Mouse (Mus musculus) intestine, embryonic 14.5 days (tissue): ENCODE measurements around the gene Pramel1. TPM values are rescaled to one million over a fixed set of nuclear protein-coding genes. Genes with fewer than 3 reads are reported as not detected.
"Not testable (repeated sequence)": the region's sequence is repeated elsewhere in the genome, so short reads cannot be mapped to it uniquely, and the experiment has no call there.

ENCODE experiments used
- ATAC-seq: fragments of 200-750 bp; cut with Nextera tagmentation; replicated peaks from 2 replicates; pipeline ENCODE4 v1.8.0; 2017; ENCODE audit warnings: low read depth, moderate number of reproducible peaks, moderate TSS enrichment, moderate library complexity; ENCODE audit not compliant: low FRiP score, low TSS enrichment
- DNase-seq: peaks from one replicate; pipeline ENCODE4 v3.0.0-alpha.2; 2018; ENCODE audit warnings: low spot score
- H3K27ac ChIP-seq: fragments of 300-500 bp; sonication (generic); 2 replicates; pipeline ENCODE4 v1.5.1; 2014; ENCODE audit warnings: low read depth, mild to moderate bottlenecking, control low read depth
- H3K27me3 ChIP-seq: fragments of 300-500 bp; sonication (generic); replicated peaks from 2 replicates; pipeline ENCODE4 v1.6.1; 2014; ENCODE audit warnings: low read length, control low read depth; ENCODE audit not compliant: control insufficient read depth, insufficient read depth
- H3K36me3 ChIP-seq: fragments of 300-500 bp; sonication (generic); 2 replicates; pipeline ENCODE4 v1.6.1; 2014; ENCODE audit warnings: low read length, control low read depth; ENCODE audit not compliant: control insufficient read depth, insufficient read depth
- H3K4me1 ChIP-seq: fragments of 300-500 bp; sonication (generic); replicated peaks from 2 replicates; pipeline ENCODE4 v1.6.1; 2014; ENCODE audit warnings: low read length, control low read depth, mixed read lengths; ENCODE audit not compliant: control insufficient read depth, insufficient read depth
- H3K4me2 ChIP-seq: fragments of 300-500 bp; sonication (generic); 2 replicates; pipeline ENCODE4 v1.6.1; 2014; ENCODE audit warnings: low read length
- H3K4me3 ChIP-seq: fragments of 300-500 bp; sonication (generic); 2 replicates; pipeline ENCODE4 v1.5.1; 2014; ENCODE audit warnings: low read depth, low read length, control low read depth, mixed read lengths
- H3K9ac ChIP-seq: fragments of 300-500 bp; sonication (generic); 2 replicates; pipeline ENCODE4 v1.6.1; 2014; ENCODE audit warnings: mild to moderate bottlenecking, low read length
- H3K9me3 ChIP-seq: fragments of 300-500 bp; sonication (generic); 2 replicates; pipeline ENCODE4 v1.6.1; 2016; ENCODE audit warnings: low read length, control low read depth; ENCODE audit not compliant: control insufficient read depth
- WGBS: fragments of 180-500 bp; shearing (Covaris S2); extraction: QIAGEN DNeasy Blood & Tissue Kit; methylation state at CpG from one replicate; pipeline ENCODE4 v1.1.7; 2014; 5-methylcytosine and 5-hydroxymethylcytosine counted together
- polyA plus RNA-seq: library from polyadenylated mRNA; unstranded; fragments of >200 nt; fragmentation: Nextera tagmentation; extraction: Ambion mirVana; gene quantifications from 2 replicates; pipeline ENCODE4 v1.2.1, GENCODE M21; 2014

Gene Pramel1
- polyA plus RNA-seq, 1 experiment from 2014 or later = not detected

DNA sequence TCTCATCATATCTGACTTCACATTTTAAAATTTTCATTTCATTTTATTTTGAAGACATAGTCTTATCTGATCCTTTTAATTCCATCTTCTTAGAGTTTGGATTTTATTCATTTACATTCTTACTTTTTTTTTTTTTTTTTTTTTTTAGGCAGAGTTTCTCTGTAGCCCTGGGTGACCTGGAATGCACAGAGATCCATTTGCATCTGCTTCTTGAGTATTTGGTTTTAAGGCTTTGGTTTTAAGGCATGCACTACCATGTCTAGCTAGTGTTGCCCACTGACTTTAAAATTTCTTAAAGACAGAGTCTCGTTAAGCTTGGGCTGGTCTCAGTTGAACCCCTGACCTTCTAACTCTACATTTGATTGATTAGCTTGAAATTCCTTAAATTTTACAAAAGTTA lies 19.4 kb downstream of the Pramel1 start:
- 98% methylated on average over 1 of the region's 1 CpGs for WGBS
- Histone ChIP-seq H3K4me1 (no peaks in the 10 kb centered on the region), H3K4me2 (peak overlapping the region; percentile 65; the same call in 1 of the 2 replicates), H3K27me3 (no peaks in the 10 kb centered on the region), H3K36me3 (peaks cover 42% of the 10 kb centered on the region), H3K9ac (no peak overlapping the region), H3K9me3 (peaks cover 7% of the 10 kb centered on the region), H3K4me3 (peak overlapping the region; percentile 67; the same call in 1 of the 2 replicates), H3K27ac (no peak overlapping the region)
- ATAC-seq (no peak), DNase-seq (no peak)

DNA sequence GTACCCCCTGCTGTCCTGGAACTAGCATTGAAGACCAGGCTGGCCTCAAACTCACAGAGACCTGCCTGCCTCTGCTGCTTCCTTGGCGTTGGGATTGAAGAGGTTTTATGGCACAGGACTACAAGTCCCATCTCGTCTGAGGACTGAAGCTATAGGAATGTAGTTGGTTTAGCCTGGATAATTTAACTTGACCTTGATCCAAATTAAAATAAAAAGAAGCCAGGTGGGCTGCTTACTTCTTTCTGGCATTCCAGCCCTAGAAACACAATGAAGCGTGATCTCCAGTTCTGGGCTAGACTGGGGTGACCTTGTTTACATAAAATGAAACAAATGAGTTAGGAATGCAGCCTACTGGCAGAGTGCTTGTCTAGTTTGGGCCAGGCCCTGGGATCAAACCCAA lies 19.9 kb downstream of the Pramel1 start:
- H3K36me3 ChIP-seq = peaks cover 47% of the 10 kb centered on the region
- DNase-seq (no peak), ATAC-seq (no peak)
- no peaks in the 10 kb centered on the region for H3K4me1 ChIP-seq
- peaks cover 7% of the 10 kb centered on the region for H3K9me3 ChIP-seq
- H3K4me3 ChIP-seq = no peak overlapping the region
- H3K27me3 ChIP-seq = no peaks in the 10 kb centered on the region
- H3K4me2 ChIP-seq = no peak overlapping the region
- no peak overlapping the region for H3K9ac ChIP-seq
- 96% methylated on average over 3 of the region's 3 CpGs for WGBS
- no peak overlapping the region for H3K27ac ChIP-seq

GRCm38 (mm10) chr4:143426770-143427169 lies 32.5 kb downstream of the Pramel1 start:
- H3K36me3 ChIP-seq, H3K9me3 ChIP-seq, H3K4me3 ChIP-seq, H3K9ac ChIP-seq, H3K4me1 ChIP-seq, H3K27me3 ChIP-seq, H3K4me2 ChIP-seq, DNase-seq, H3K27ac ChIP-seq, ATAC-seq: not testable (repeated sequence)
- 65% methylated on average over 5 of the region's 5 CpGs for WGBS

Other genes with a start within 250 kb of the Pramel1 start
- 12.4 and 12.5 TPM in 2 replicates for gene Prdm2, start 181.4 kb upstream of the Pramel1 start, polyA plus RNA-seq
- gene Pdpn, start 94.9 kb upstream of the Pramel1 start, polyA plus RNA-seq = 36.3 and 37.6 TPM in 2 replicates
- 0.18 TPM in 1 of 2 replicates, not detected in the other for gene Lrrc38, start 44.7 kb upstream of the Pramel1 start, polyA plus RNA-seq
- gene Pramef8, start 18.0 kb downstream of the Pramel1 start, polyA plus RNA-seq = 15.0 and 16.3 TPM in 2 replicates
- not detected in 2 replicates for gene Oog4, start 55.9 kb downstream of the Pramel1 start, polyA plus RNA-seq
- gene Gm13043, start 116.9 kb downstream of the Pramel1 start, polyA plus RNA-seq = not detected in 2 replicates
- not detected in 2 replicates for gene Gm13040, start 141.5 kb downstream of the Pramel1 start, polyA plus RNA-seq
- gene BC080695, start 157.3 kb downstream of the Pramel1 start, polyA plus RNA-seq = not detected in 2 replicates
- gene Gm13057, start 157.3 kb downstream of the Pramel1 start, polyA plus RNA-seq = not detected in 2 replicates
- gene Gm13083, start 220.6 kb downstream of the Pramel1 start, polyA plus RNA-seq = not detected in 2 replicates